Mouse (Mus musculus): Measurements from ENCODE around the gene Arl3.

GRCm38 (mm10) chr19:46622659-46623193 is 49.7 kb upstream of the Arl3 start:
- TF ChIP-seq EP300 (optimal IDR thresholded peaks at IDR 0.05) (no peak), CTCF (IDR thresholded peaks at IDR 0.05; ENCODE audit: low read depth) (no peak)

Measured in stomach, postnatal 0 days (tissue).